Mouse (Mus musculus): Measurements from ENCODE around the gene Adap1. TPM values are rescaled to one million over a fixed set of nuclear protein-coding genes. Genes with fewer than 3 reads are reported as not detected.
A peak's percentile ranks its signal among the peaks of the same experiment; 100 is the strongest.

The Adap1 gene
- polyA plus RNA-seq, 1 experiment from 2014 or later, result 13.8 TPM

DNA sequence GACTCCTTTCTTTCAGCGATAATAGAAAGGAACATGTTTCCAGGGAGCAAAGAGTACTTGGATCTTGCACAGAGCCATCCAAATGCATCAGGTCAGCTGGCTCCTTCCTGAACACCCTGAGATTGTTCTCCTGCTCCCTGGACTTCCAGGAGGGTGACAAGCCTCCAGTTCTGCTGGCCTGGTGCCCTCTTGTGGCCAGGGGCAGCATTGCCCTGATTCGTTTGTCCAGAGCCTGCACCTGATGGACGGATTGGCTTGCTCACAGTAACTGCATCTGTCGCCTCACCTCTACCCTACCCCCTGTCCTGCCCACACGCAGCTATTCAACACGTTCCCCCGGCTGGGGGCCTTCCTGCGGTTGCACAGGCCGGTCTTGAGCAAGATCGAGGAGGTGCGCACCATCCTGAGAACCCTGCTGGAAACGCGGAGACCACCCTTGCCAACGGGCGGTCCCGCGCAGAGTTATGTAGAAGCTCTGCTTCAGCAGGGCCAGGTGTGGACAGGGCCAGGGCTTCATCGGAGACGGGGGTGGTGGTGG, 29.9 kb upstream of the Adap1 start:
- no peak overlapping the region for H3K4me3 ChIP-seq (ENCODE audit: low read depth, low read length)

DNA sequence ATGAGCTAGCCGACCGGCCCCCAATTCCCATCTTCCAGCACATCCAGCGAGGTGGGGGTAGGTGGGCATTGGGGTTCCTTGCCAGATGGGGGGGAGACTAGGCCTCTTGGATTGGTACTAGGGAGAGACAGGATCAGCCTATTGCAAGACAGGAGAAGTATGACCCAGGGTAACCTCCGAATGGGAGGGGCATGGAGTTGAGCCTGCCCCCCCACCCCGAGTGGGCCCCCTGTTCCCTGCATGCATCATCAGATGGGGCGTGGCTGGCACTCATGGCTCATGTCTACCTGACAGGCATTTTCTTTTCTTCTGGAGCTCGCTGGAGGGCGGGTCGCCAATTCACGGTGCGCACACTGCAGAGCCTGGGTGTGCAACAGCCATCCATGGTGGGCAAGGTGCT, 28.5 kb upstream of the Adap1 start:
- Histone ChIP-seq H3K36me3 (ENCODE audit: control insufficient read depth, insufficient read depth, low read length) (no peaks in the 10 kb centered on the region), H3K27me3 (ENCODE audit: control insufficient read depth, insufficient read depth, low read length) (no peaks in the 10 kb centered on the region), H3K9ac (ENCODE audit: low read length) (0 out of 2 replicates have a peak overlapping the region, but pooled peaks have one; percentile 4), H3K4me3 (ENCODE audit: low read depth, low read length) (peak overlapping the region; percentile 21; the same call in 1 of the 2 replicates), H3K9me3 (ENCODE audit: control insufficient read depth, low read length) (no peaks in the 10 kb centered on the region), H3K27ac (replicated peaks) (peak overlapping the region; percentile 78), H3K4me2 (replicated peaks; ENCODE audit: low read depth) (peak overlapping the region; percentile 41), H3K4me1 (replicated peaks; ENCODE audit: control insufficient read depth, insufficient read depth) (peaks cover 6% of the 10 kb centered on the region; the same call in 1 of the 2 replicates)
- DNase-seq (ENCODE audit: low spot score) (peak; percentile 70), ATAC-seq (ENCODE audit: low FRiP score, low TSS enrichment) (peak; percentile 17; the same call in 1 of the 2 replicates)
- WGBS, result 71% methylated on average over 11 of the region's 11 CpGs
- TF ChIP-seq EP300 (optimal IDR thresholded peaks at IDR 0.05) (no peak), CTCF (IDR thresholded peaks at IDR 0.05; ENCODE audit: low read depth) (no peak)

More for the DNA sequence above, 29.9 kb upstream of the Adap1 start:
- H3K4me2 ChIP-seq (replicated peaks; ENCODE audit: low read depth), result no peak overlapping the region
- no peaks in the 10 kb centered on the region for H3K27me3 ChIP-seq (ENCODE audit: control insufficient read depth, insufficient read depth, low read length)
- 32% methylated on average over 19 of the region's 19 CpGs for WGBS
- no peaks in the 10 kb centered on the region for H3K36me3 ChIP-seq (ENCODE audit: control insufficient read depth, insufficient read depth, low read length)
- no peaks in the 10 kb centered on the region for H3K9me3 ChIP-seq (ENCODE audit: control insufficient read depth, low read length)
- DNase-seq (ENCODE audit: low spot score) (peak; percentile 91), ATAC-seq (ENCODE audit: low FRiP score, low TSS enrichment) (peak; percentile 43)
- no peak overlapping the region for H3K9ac ChIP-seq (ENCODE audit: low read length)
- H3K27ac ChIP-seq (replicated peaks), result no peak overlapping the region
- H3K4me1 ChIP-seq (replicated peaks; ENCODE audit: control insufficient read depth, insufficient read depth), result peaks cover 6% of the 10 kb centered on the region; the same call in 1 of the 2 replicates
- TF ChIP-seq EP300 (optimal IDR thresholded peaks at IDR 0.05), result no peak
- peak; percentile 97 for TF ChIP-seq CTCF (IDR thresholded peaks at IDR 0.05; ENCODE audit: low read depth)

DNA sequence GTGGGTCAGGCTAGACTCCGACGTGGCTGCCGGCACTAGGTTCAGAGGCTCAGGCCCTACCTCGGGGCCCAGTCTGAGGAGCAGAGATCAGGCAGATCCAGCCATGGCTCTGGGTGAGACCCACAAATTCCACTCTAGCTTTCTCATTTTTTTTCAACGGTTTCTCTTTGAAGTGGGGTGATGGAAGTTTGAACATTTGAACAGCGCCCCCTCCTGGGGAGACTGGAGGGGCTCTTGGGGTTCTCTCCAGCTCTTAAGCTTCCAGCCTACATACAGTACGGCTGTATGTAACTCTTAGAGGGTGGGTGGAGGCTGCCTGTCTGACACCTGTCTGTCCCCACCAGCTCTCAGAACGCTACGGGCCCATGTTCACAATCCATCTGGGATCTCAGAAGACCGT, 28.1 kb upstream of the Adap1 start:
- 48% methylated on average over 10 of the region's 10 CpGs for WGBS
- no peak for TF ChIP-seq EP300 (optimal IDR thresholded peaks at IDR 0.05)
- peak; percentile 68 for TF ChIP-seq CTCF (IDR thresholded peaks at IDR 0.05; ENCODE audit: low read depth)
- no peaks in the 10 kb centered on the region for H3K9me3 ChIP-seq (ENCODE audit: control insufficient read depth, low read length)
- DNase-seq (ENCODE audit: low spot score) (peak; percentile 81), ATAC-seq (ENCODE audit: low FRiP score, low TSS enrichment) (no peak)
- H3K36me3 ChIP-seq (ENCODE audit: control insufficient read depth, insufficient read depth, low read length), result no peaks in the 10 kb centered on the region
- H3K4me2 ChIP-seq (replicated peaks; ENCODE audit: low read depth), result peak overlapping the region; percentile 41
- peak overlapping the region; percentile 78 for H3K27ac ChIP-seq (replicated peaks)
- peaks cover 6% of the 10 kb centered on the region; the same call in 1 of the 2 replicates for H3K4me1 ChIP-seq (replicated peaks; ENCODE audit: control insufficient read depth, insufficient read depth)
- H3K27me3 ChIP-seq (ENCODE audit: control insufficient read depth, insufficient read depth, low read length), result no peaks in the 10 kb centered on the region
- H3K9ac ChIP-seq (ENCODE audit: low read length), result 0 out of 2 replicates have a peak overlapping the region, but pooled peaks have one; percentile 2
- H3K4me3 ChIP-seq (ENCODE audit: low read depth, low read length), result peak overlapping the region; percentile 21; the same call in 1 of the 2 replicates

GRCm38 (mm10) chr5:139352317-139352716, 26.9 kb upstream of the Adap1 start, which contains the start of gene Cyp2w1:
Gene Cyp2w1, plus strand, starts transcription at chr5:139352617.
- Histone ChIP-seq H3K4me1 (replicated peaks; ENCODE audit: control insufficient read depth, insufficient read depth) (peaks cover 6% of the 10 kb centered on the region; the same call in 1 of the 2 replicates), H3K36me3 (ENCODE audit: control insufficient read depth, insufficient read depth, low read length) (no peaks in the 10 kb centered on the region), H3K9me3 (ENCODE audit: control insufficient read depth, low read length) (no peaks in the 10 kb centered on the region), H3K27me3 (ENCODE audit: control insufficient read depth, insufficient read depth, low read length) (no peaks in the 10 kb centered on the region), H3K27ac (replicated peaks) (peak within 1 kb of the TSS; percentile 88), H3K4me3 (ENCODE audit: low read depth, low read length) (peak within 1 kb of the TSS; percentile 21; the same call in 1 of the 2 replicates), H3K9ac (ENCODE audit: low read length) (peak within 1 kb of the TSS; percentile 51), H3K4me2 (replicated peaks; ENCODE audit: low read depth) (peak within 1 kb of the TSS; percentile 41)
- TF ChIP-seq EP300 (optimal IDR thresholded peaks at IDR 0.05) (no peak), CTCF (IDR thresholded peaks at IDR 0.05; ENCODE audit: low read depth) (no peak)
- 38% methylated on average over 6 of the region's 6 CpGs for WGBS
- ATAC-seq (ENCODE audit: low FRiP score, low TSS enrichment) (no peak), DNase-seq (ENCODE audit: low spot score) (no peak)

GRCm38 (mm10) chr5:139351628-139352027, 26.2 kb upstream of the Adap1 start:
- Histone ChIP-seq H3K36me3 (ENCODE audit: control insufficient read depth, insufficient read depth, low read length) (no peaks in the 10 kb centered on the region), H3K9ac (ENCODE audit: low read length) (peak overlapping the region; percentile 51), H3K27me3 (ENCODE audit: control insufficient read depth, insufficient read depth, low read length) (no peaks in the 10 kb centered on the region), H3K4me2 (replicated peaks; ENCODE audit: low read depth) (peak overlapping the region; percentile 25), H3K9me3 (ENCODE audit: control insufficient read depth, low read length) (no peaks in the 10 kb centered on the region), H3K4me3 (ENCODE audit: low read depth, low read length) (no peak overlapping the region), H3K27ac (replicated peaks) (peak overlapping the region; percentile 88), H3K4me1 (replicated peaks; ENCODE audit: control insufficient read depth, insufficient read depth) (peaks cover 6% of the 10 kb centered on the region; the same call in 1 of the 2 replicates)
- DNase-seq (ENCODE audit: low spot score), result peak; percentile 76
- 13% methylated on average over 8 of the region's 8 CpGs for WGBS
- peak; percentile 20 for ATAC-seq (ENCODE audit: low FRiP score, low TSS enrichment)
- TF ChIP-seq EP300 (optimal IDR thresholded peaks at IDR 0.05) (no peak), CTCF (IDR thresholded peaks at IDR 0.05; ENCODE audit: low read depth) (no peak)

DNA sequence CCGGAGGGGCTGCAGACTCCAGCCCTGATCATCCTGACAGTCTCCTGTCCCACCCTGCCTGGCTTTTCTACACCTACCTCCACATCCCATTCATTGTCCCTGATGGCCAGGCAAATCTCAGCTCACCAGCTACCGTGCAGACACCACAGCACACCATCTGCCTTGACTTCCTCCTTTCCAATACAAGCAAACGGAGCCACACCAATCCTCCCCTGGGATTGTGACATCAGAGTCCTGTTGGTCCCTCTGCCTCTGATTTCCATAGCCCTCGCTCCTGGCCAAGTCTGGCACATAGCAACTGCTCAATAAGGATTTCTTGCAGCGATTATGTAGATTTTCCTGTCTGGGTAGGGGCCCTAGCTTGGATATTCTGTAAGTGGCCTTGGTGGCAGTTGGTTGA, 25.7 kb upstream of the Adap1 start, which contains the start of gene Cox19:
Gene Cox19 (minus strand): TSS at position 285 of the 400 bp plus-strand sequence.
- no peak for ATAC-seq (ENCODE audit: low FRiP score, low TSS enrichment)
- H3K9ac ChIP-seq (ENCODE audit: low read length), result peak within 1 kb of the TSS; percentile 51
- H3K4me2 ChIP-seq (replicated peaks; ENCODE audit: low read depth), result peak within 1 kb of the TSS; percentile 41
- no peak for TF ChIP-seq CTCF (IDR thresholded peaks at IDR 0.05; ENCODE audit: low read depth)
- no peak for TF ChIP-seq EP300 (optimal IDR thresholded peaks at IDR 0.05)
- H3K4me3 ChIP-seq (ENCODE audit: low read depth, low read length), result no peak within 1 kb of the TSS
- no peaks in the 10 kb centered on the region for H3K9me3 ChIP-seq (ENCODE audit: control insufficient read depth, low read length)
- no peaks in the 10 kb centered on the region for H3K36me3 ChIP-seq (ENCODE audit: control insufficient read depth, insufficient read depth, low read length)
- no peaks in the 10 kb centered on the region for H3K27me3 ChIP-seq (ENCODE audit: control insufficient read depth, insufficient read depth, low read length)
- 40% methylated on average over 5 of the region's 5 CpGs for WGBS
- H3K4me1 ChIP-seq (replicated peaks; ENCODE audit: control insufficient read depth, insufficient read depth), result peaks cover 8% of the 10 kb centered on the region; the same call in 1 of the 2 replicates
- H3K27ac ChIP-seq (replicated peaks), result peak within 1 kb of the TSS; percentile 88
- DNase-seq (ENCODE audit: low spot score), result no peak

Data from stomach, postnatal 0 days (tissue).